Mouse (Mus musculus) duodenum, adult 2 months (tissue): ENCODE results near the gene Zfp57. TPM values are rescaled to one million over a fixed set of nuclear protein-coding genes. Genes with fewer than 3 reads are reported as not detected.

Experiments used
- polyA plus RNA-seq: library from polyadenylated mRNA; depleted of rRNA; stranded (reverse); fragments of >200 nt; gene quantifications from 2 replicates; pipeline ENCODE4 v1.2.3, GENCODE M21; 2012; ENCODE audit warnings: low replicate concordance; rRNA removed

Gene Zfp57
- polyA plus RNA-seq: 0.64 and 1.1 TPM in 2 replicates

GRCm38 (mm10) chr17:37000863-37001262 is at the start of gene Zfp57:
TSS of gene Zfp57 (plus strand) at chr17:37001163.

GRCm38 (mm10) chr17:36957999-36958743 is 42.8 kb upstream of the Zfp57 start, which contains the start of the genes Znrd1 and Znrd1as:
TSS of gene Znrd1 (minus strand) at chr17:36958559.
TSS of gene Znrd1as (plus strand) at chr17:36958592.

GRCm38 (mm10) chr17:36981221-36981813 is 19.6 kb upstream of the Zfp57 start, which contains the start of gene 2410137M14Rik:
TSS of gene 2410137M14Rik (minus strand) at chr17:36981237.

GRCm38 (mm10) chr17:36989437-36989836 is 11.5 kb upstream of the Zfp57 start, which contains the start of gene H2-M5:
TSS of gene H2-M5 (minus strand) at chr17:36989537.

GRCm38 (mm10) chr17:37022628-37023576 is 21.9 kb downstream of the Zfp57 start, which contains the start of gene Mog:
TSS of gene Mog (minus strand) at chr17:37023398.

GRCm38 (mm10) chr17:37045611-37046311 is 44.8 kb downstream of the Zfp57 start, which contains the start of gene Gabbr1:
TSS of gene Gabbr1 (plus strand) at chr17:37045966.

Other genes starting within 250 kb of the Zfp57 start
- not detected in 2 replicates for gene H2-M10.5, start 228.3 kb upstream of the Zfp57 start, polyA plus RNA-seq
- gene H2-M10.6, start 189.0 kb upstream of the Zfp57 start, polyA plus RNA-seq: not detected in 2 replicates
- 26.0 and 26.5 TPM in 2 replicates for gene Trim26, start 164.0 kb upstream of the Zfp57 start, polyA plus RNA-seq
- 7.4 and 33.1 TPM in 2 replicates for gene Trim15, start 134.0 kb upstream of the Zfp57 start, polyA plus RNA-seq
- 0.05 TPM in 1 of 2 replicates, not detected in the other for gene Trim10, start 131.6 kb upstream of the Zfp57 start, polyA plus RNA-seq
- gene Trim40, start 111.0 kb upstream of the Zfp57 start, polyA plus RNA-seq: 15.0 and 31.3 TPM in 2 replicates
- 26.5 and 31.2 TPM in 2 replicates for gene Trim31, start 103.0 kb upstream of the Zfp57 start, polyA plus RNA-seq
- 4.6 and 6.2 TPM in 2 replicates for gene Rnf39, start 58.2 kb upstream of the Zfp57 start, polyA plus RNA-seq
- gene Ppp1r11, start 49.4 kb upstream of the Zfp57 start, polyA plus RNA-seq: 21.9 and 27.9 TPM in 2 replicates
- 16.1 and 17.6 TPM in 2 replicates for gene Znrd1, start 42.6 kb upstream of the Zfp57 start, polyA plus RNA-seq
- gene Znrd1as, start 42.6 kb upstream of the Zfp57 start, polyA plus RNA-seq: 0.25 and 0.28 TPM in 2 replicates
- not detected in 2 replicates for gene 2410137M14Rik, start 19.9 kb upstream of the Zfp57 start, polyA plus RNA-seq
- 0.19 TPM in 1 of 2 replicates, not detected in the other for gene H2-M5, start 11.6 kb upstream of the Zfp57 start, polyA plus RNA-seq
- not detected in 2 replicates for gene Mog, start 22.2 kb downstream of the Zfp57 start, polyA plus RNA-seq
- gene Gabbr1, start 44.8 kb downstream of the Zfp57 start, polyA plus RNA-seq: 5.3 and 11.2 TPM in 2 replicates
- gene Olfr90, start 87.3 kb downstream of the Zfp57 start, polyA plus RNA-seq: not detected in 2 replicates
- not detected in 2 replicates for gene Olfr91, start 97.1 kb downstream of the Zfp57 start, polyA plus RNA-seq
- gene Olfr92, start 118.9 kb downstream of the Zfp57 start, polyA plus RNA-seq: not detected in 2 replicates
- not detected in 2 replicates for gene Olfr93, start 160.3 kb downstream of the Zfp57 start, polyA plus RNA-seq
- 0.11 TPM in 1 of 2 replicates, not detected in the other for gene Ubd, start 192.7 kb downstream of the Zfp57 start, polyA plus RNA-seq
- not detected in 2 replicates for gene Olfr94, start 199.8 kb downstream of the Zfp57 start, polyA plus RNA-seq
- not detected in 2 replicates for gene Olfr95, start 212.0 kb downstream of the Zfp57 start, polyA plus RNA-seq
- not detected in 2 replicates for gene Olfr96, start 219.0 kb downstream of the Zfp57 start, polyA plus RNA-seq
- not detected in 2 replicates for gene Olfr97, start 236.2 kb downstream of the Zfp57 start, polyA plus RNA-seq